Mouse (Mus musculus) neural tube, embryonic 12.5 days (tissue): ENCODE data around the gene Celf3. TPM values are rescaled to one million over a fixed set of nuclear protein-coding genes. Genes with fewer than 3 reads are reported as not detected.

ENCODE experiments used
- polyA plus RNA-seq: library from polyadenylated mRNA; unstranded; fragments of >200 nt; fragmentation: Nextera tagmentation; extraction: Ambion mirVana; gene quantifications from 2 replicates; pipeline ENCODE4 v1.2.1, GENCODE M21; 2016

Gene Celf3
- polyA plus RNA-seq, 1 experiment from 2014 or later: 204 TPM

Other genes with a start within 250 kb of the Celf3 start
- not detected in 2 replicates for gene Gm4778, start 214.3 kb upstream of the Celf3 start, polyA plus RNA-seq
- 19.2 and 20.9 TPM in 2 replicates for gene Them4, start 168.2 kb upstream of the Celf3 start, polyA plus RNA-seq
- not detected in 2 replicates for gene Them5, start 136.2 kb upstream of the Celf3 start, polyA plus RNA-seq
- gene C2cd4d, start 115.9 kb upstream of the Celf3 start, polyA plus RNA-seq: 2.4 and 3.1 TPM in 2 replicates
- gene Rorc, start 105.5 kb upstream of the Celf3 start, polyA plus RNA-seq: 0.20 TPM in 2 replicates
- gene Lingo4, start 79.8 kb upstream of the Celf3 start, polyA plus RNA-seq: 0.29 and 0.51 TPM in 2 replicates
- gene Tdrkh, start 65.0 kb upstream of the Celf3 start, polyA plus RNA-seq: 47.3 and 55.5 TPM in 2 replicates
- 65.1 and 67.6 TPM in 2 replicates for gene Mrpl9, start 35.0 kb upstream of the Celf3 start, polyA plus RNA-seq
- gene Oaz3, start 34.4 kb upstream of the Celf3 start, polyA plus RNA-seq: 0.81 and 0.96 TPM in 2 replicates
- 11.9 and 12.9 TPM in 2 replicates for gene Riiad1, start 2.0 kb downstream of the Celf3 start, polyA plus RNA-seq
- gene Snx27, start 104.4 kb downstream of the Celf3 start, polyA plus RNA-seq: 66.5 and 66.9 TPM in 2 replicates
- gene Gm10972, start 164.8 kb downstream of the Celf3 start, polyA plus RNA-seq: not detected in 2 replicates
- 2.9 and 3.5 TPM in 2 replicates for gene Tuft1, start 180.6 kb downstream of the Celf3 start, polyA plus RNA-seq
- gene Selenbp2, start 215.3 kb downstream of the Celf3 start, polyA plus RNA-seq: not detected in 2 replicates